Mouse (Mus musculus): ENCODE results near the gene Mbd5. TPM values are rescaled to one million over a fixed set of nuclear protein-coding genes. Genes with fewer than 3 reads are reported as not detected.
"Not testable (repeated sequence)": the region's sequence is repeated elsewhere in the genome, so short reads cannot be mapped to it uniquely, and the experiment has no call there.

The Mbd5 gene
- polyA plus RNA-seq, 1 experiment: 4.1 TPM

- 81% methylated on average over 1 of the region's 1 CpGs for WGBS
- DNase-seq (ENCODE audit: low read depth in 1 of 2, low spot score in 2 of 2): no peak
- no peaks in the 10 kb centered on the region for H3K36me3 ChIP-seq (ENCODE audit: control insufficient read depth, insufficient read depth, low read length)
- H3K27ac ChIP-seq (ENCODE audit: insufficient read depth, low read length): no peak overlapping the region
- H3K4me3 ChIP-seq (ENCODE audit: extremely low read depth, insufficient read depth, insufficient read length): no peak overlapping the region
- H3K27me3 ChIP-seq (ENCODE audit: control insufficient read depth, insufficient read depth, low read length): no peaks in the 10 kb centered on the region
- TF ChIP-seq CTCF (IDR thresholded peaks at IDR 0.05; ENCODE audit: extremely low read depth, insufficient read depth, insufficient read length, insufficient replicate concordance) (no peak), POLR2A (IDR thresholded peaks at IDR 0.05; ENCODE audit: low read depth, low read length) (no peak)
- no peaks in the 10 kb centered on the region for H3K4me1 ChIP-seq (ENCODE audit: control insufficient read depth, insufficient read depth, insufficient read length)
Measured at GRCm38 (mm10) chr2:49204081-49204480, 254.8 kb downstream of the Mbd5 start.

- H3K4me1 ChIP-seq (ENCODE audit: control insufficient read depth, insufficient read depth, insufficient read length); H3K27me3 ChIP-seq (ENCODE audit: control insufficient read depth, insufficient read depth, low read length); H3K27ac ChIP-seq (ENCODE audit: insufficient read depth, low read length); H3K36me3 ChIP-seq (ENCODE audit: control insufficient read depth, insufficient read depth, low read length); DNase-seq (ENCODE audit: low read depth in 1 of 2, low spot score in 2 of 2); H3K4me3 ChIP-seq (ENCODE audit: extremely low read depth, insufficient read depth, insufficient read length): not testable (repeated sequence)
- WGBS: 86% methylated on average over 1 of the region's 1 CpGs
Measured at GRCm38 (mm10) chr2:49205692-49206091, 256.4 kb downstream of the Mbd5 start.

GRCm38 (mm10) chr2:49209349-49209748 lies 260.0 kb downstream of the Mbd5 start:
- TF ChIP-seq POLR2A (IDR thresholded peaks at IDR 0.05; ENCODE audit: low read depth, low read length) (no peak), CTCF (IDR thresholded peaks at IDR 0.05; ENCODE audit: extremely low read depth, insufficient read depth, insufficient read length, insufficient replicate concordance) (no peak)
- Histone ChIP-seq H3K4me3 (ENCODE audit: extremely low read depth, insufficient read depth, insufficient read length) (no peak overlapping the region), H3K36me3 (ENCODE audit: control insufficient read depth, insufficient read depth, low read length) (no peaks in the 10 kb centered on the region), H3K4me1 (ENCODE audit: control insufficient read depth, insufficient read depth, insufficient read length) (no peaks in the 10 kb centered on the region), H3K27me3 (ENCODE audit: control insufficient read depth, insufficient read depth, low read length) (no peaks in the 10 kb centered on the region), H3K27ac (ENCODE audit: insufficient read depth, low read length) (no peak overlapping the region)
- no peak for DNase-seq (ENCODE audit: low read depth in 1 of 2, low spot score in 2 of 2)
- 97% methylated on average over 3 of the region's 3 CpGs for WGBS

- WGBS: 92% methylated on average over 1 of the region's 1 CpGs
- TF ChIP-seq CTCF (IDR thresholded peaks at IDR 0.05; ENCODE audit: extremely low read depth, insufficient read depth, insufficient read length, insufficient replicate concordance): no peak
- TF ChIP-seq POLR2A (IDR thresholded peaks at IDR 0.05; ENCODE audit: low read depth, low read length): no peak
Measured at GRCm38 (mm10) chr2:49210408-49210807, 261.1 kb downstream of the Mbd5 start.

GRCm38 (mm10) chr2:49229725-49230124 lies 280.4 kb downstream of the Mbd5 start:
- TF ChIP-seq POLR2A (IDR thresholded peaks at IDR 0.05; ENCODE audit: low read depth, low read length) (no peak), CTCF (IDR thresholded peaks at IDR 0.05; ENCODE audit: extremely low read depth, insufficient read depth, insufficient read length, insufficient replicate concordance) (no peak)
- Histone ChIP-seq H3K27ac (ENCODE audit: insufficient read depth, low read length) (no peak overlapping the region), H3K27me3 (ENCODE audit: control insufficient read depth, insufficient read depth, low read length) (no peaks in the 10 kb centered on the region), H3K4me1 (ENCODE audit: control insufficient read depth, insufficient read depth, insufficient read length) (no peaks in the 10 kb centered on the region), H3K4me3 (ENCODE audit: extremely low read depth, insufficient read depth, insufficient read length) (no peak overlapping the region), H3K36me3 (ENCODE audit: control insufficient read depth, insufficient read depth, low read length) (no peaks in the 10 kb centered on the region)
- DNase-seq (ENCODE audit: low read depth in 1 of 2, low spot score in 2 of 2): no peak

More at GRCm38 (mm10) chr2:49210408-49210807, 261.1 kb downstream of the Mbd5 start:
- Histone ChIP-seq H3K36me3 (ENCODE audit: control insufficient read depth, insufficient read depth, low read length) (no peaks in the 10 kb centered on the region), H3K27me3 (ENCODE audit: control insufficient read depth, insufficient read depth, low read length) (no peaks in the 10 kb centered on the region), H3K4me1 (ENCODE audit: control insufficient read depth, insufficient read depth, insufficient read length) (no peaks in the 10 kb centered on the region), H3K27ac (ENCODE audit: insufficient read depth, low read length) (no peak overlapping the region), H3K4me3 (ENCODE audit: extremely low read depth, insufficient read depth, insufficient read length) (no peak overlapping the region)
- no peak for DNase-seq (ENCODE audit: low read depth in 1 of 2, low spot score in 2 of 2)

GRCm38 (mm10) chr2:49234064-49234463 lies 284.8 kb downstream of the Mbd5 start:
- no peak overlapping the region for H3K27ac ChIP-seq (ENCODE audit: insufficient read depth, low read length)
- TF ChIP-seq CTCF (IDR thresholded peaks at IDR 0.05; ENCODE audit: extremely low read depth, insufficient read depth, insufficient read length, insufficient replicate concordance): no peak
- TF ChIP-seq POLR2A (IDR thresholded peaks at IDR 0.05; ENCODE audit: low read depth, low read length): no peak
- DNase-seq (ENCODE audit: low read depth in 1 of 2, low spot score in 2 of 2): no peak
- H3K27me3 ChIP-seq (ENCODE audit: control insufficient read depth, insufficient read depth, low read length): no peaks in the 10 kb centered on the region
- WGBS: 74% methylated on average over 2 of the region's 2 CpGs
- H3K4me3 ChIP-seq (ENCODE audit: extremely low read depth, insufficient read depth, insufficient read length): no peak overlapping the region
- no peaks in the 10 kb centered on the region for H3K4me1 ChIP-seq (ENCODE audit: control insufficient read depth, insufficient read depth, insufficient read length)
- no peaks in the 10 kb centered on the region for H3K36me3 ChIP-seq (ENCODE audit: control insufficient read depth, insufficient read depth, low read length)

GRCm38 (mm10) chr2:49241715-49242114 lies 292.4 kb downstream of the Mbd5 start:
- no peak for DNase-seq (ENCODE audit: low read depth in 1 of 2, low spot score in 2 of 2)
- 73% methylated on average over 4 of the region's 4 CpGs for WGBS
- Histone ChIP-seq H3K27me3 (ENCODE audit: control insufficient read depth, insufficient read depth, low read length) (no peaks in the 10 kb centered on the region), H3K4me3 (ENCODE audit: extremely low read depth, insufficient read depth, insufficient read length) (no peak overlapping the region), H3K4me1 (ENCODE audit: control insufficient read depth, insufficient read depth, insufficient read length) (no peaks in the 10 kb centered on the region), H3K27ac (ENCODE audit: insufficient read depth, low read length) (no peak overlapping the region), H3K36me3 (ENCODE audit: control insufficient read depth, insufficient read depth, low read length) (no peaks in the 10 kb centered on the region)
- TF ChIP-seq CTCF (IDR thresholded peaks at IDR 0.05; ENCODE audit: extremely low read depth, insufficient read depth, insufficient read length, insufficient replicate concordance) (no peak), POLR2A (IDR thresholded peaks at IDR 0.05; ENCODE audit: low read depth, low read length) (no peak)
